10 mouse cellular contexts compared by ENCODE assay signal in the genomic region with DNA sequence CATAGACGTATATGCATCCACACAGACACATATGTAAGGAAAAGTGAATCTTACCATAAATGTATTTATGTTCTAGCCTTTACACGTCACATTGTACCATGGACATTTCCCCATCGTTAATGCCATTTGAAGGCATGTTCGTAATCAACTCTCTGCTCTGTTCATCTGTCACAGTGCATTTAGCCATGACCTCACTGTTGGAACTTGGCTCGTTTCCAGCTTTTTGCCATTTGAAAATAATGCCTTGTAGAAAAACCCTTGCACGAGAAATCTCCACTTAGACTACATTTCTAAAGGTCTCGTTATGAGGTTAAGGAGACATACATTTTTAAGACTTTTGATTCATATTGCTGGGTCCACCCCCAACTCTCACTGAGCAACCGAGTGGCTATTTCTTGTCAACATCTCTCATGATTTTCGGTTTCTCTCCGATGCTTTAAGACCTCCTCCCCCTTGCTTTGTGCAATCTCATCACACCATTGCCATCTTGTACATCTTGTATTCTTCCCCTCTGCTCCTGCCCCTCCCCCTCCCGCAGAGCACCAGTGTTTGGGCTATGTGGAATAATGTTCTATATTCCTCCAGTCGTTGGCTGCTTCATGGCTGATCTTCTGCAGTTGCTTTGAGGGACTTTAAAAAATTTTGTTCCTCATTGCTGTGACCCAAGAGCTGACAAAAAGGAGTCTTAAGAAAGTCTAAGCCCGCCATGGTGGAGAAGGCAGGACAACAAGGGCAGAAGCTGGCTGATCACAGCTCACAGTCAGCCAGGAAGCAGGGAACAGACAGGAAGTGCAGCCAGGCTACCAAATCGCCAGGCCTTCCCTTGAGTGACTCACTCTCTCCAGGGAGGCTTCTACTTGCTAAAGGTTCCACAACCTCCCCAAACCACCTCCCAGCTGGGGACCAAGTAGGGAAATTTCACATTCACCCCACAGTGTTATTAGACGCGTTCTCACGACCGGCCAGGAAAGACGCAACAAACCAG. TPM values are rescaled to one million over a fixed set of nuclear protein-coding genes. Genes with fewer than 3 reads are reported as not detected.
DNase-seq lines count a peak whose midpoint lies in the region; ATAC-seq lines count a peak whose summit lies in the region.
"Had no signal": no experiment of that assay in that cellular context is flagged by ENCODE, and none has a peak within 500 bp of the region (broad histone marks: within the 10 kb centered on the region; RNA-seq: fewer than 3 reads in every experiment).

No protein-coding gene starts in this region.

- no peaks in the 10 kb centered on the region for H3K27me3 ChIP-seq in forebrain, embryonic 16.5 days (replicated peaks; ENCODE audit: control insufficient read depth, insufficient read depth, low read length)
- H3K27me3 ChIP-seq: forebrain, embryonic 15.5 days; liver, embryonic 13.5 days had no signal

- no peak overlapping the region for H3K27ac ChIP-seq in forebrain, embryonic 16.5 days (ENCODE audit: low read length)
- H3K27ac ChIP-seq: forebrain, embryonic 15.5 days; liver, embryonic 13.5 days had no signal

- peaks cover 3% of the 10 kb centered on the region for H3K4me1 ChIP-seq in forebrain, embryonic 16.5 days (replicated peaks; ENCODE audit: control insufficient read depth, insufficient read depth, low read length)
- H3K4me1 ChIP-seq: liver, embryonic 13.5 days had no signal

- peak; percentile 12 for DNase-seq in cerebellum, adult 11 months
- no peak for DNase-seq in cerebellum, adult 11-12 months
- peak; percentile 19 to 26 for DNase-seq in kidney, postnatal 4 days
- DNase-seq in kidney, postnatal 36 days: no peak
- peak; percentile 19 for DNase-seq in cerebellum, adult 8-10 months
- peak; percentile 26 for DNase-seq in lung, postnatal 36 days
- DNase-seq: liver, embryonic 13.5 days had no signal

- no peak for ATAC-seq in forebrain, embryonic 16.5 days
- no peak for ATAC-seq in activated CD4-positive, CD25-positive, alpha-beta regulatory T cell, adult 4 months
- ATAC-seq: forebrain, embryonic 15.5 days had no signal

- H3K9ac ChIP-seq in forebrain, embryonic 16.5 days (replicated peaks; ENCODE audit: low read depth, low read length): no peak overlapping the region
- H3K9ac ChIP-seq: forebrain, embryonic 15.5 days; liver, embryonic 13.5 days had no signal

- no peak overlapping the region for H3K4me3 ChIP-seq in forebrain, embryonic 16.5 days (replicated peaks; ENCODE audit: low read length)
- H3K4me3 ChIP-seq: forebrain, embryonic 15.5 days; liver, embryonic 13.5 days had no signal

- no peaks in the 10 kb centered on the region for H3K9me3 ChIP-seq in forebrain, embryonic 16.5 days (ENCODE audit: control insufficient read depth, low read length)
- H3K9me3 ChIP-seq: forebrain, embryonic 15.5 days; liver, embryonic 13.5 days had no signal

- H3K36me3 ChIP-seq in forebrain, embryonic 16.5 days (ENCODE audit: control insufficient read depth, insufficient read depth): no peaks in the 10 kb centered on the region
- H3K36me3 ChIP-seq: forebrain, embryonic 15.5 days; liver, embryonic 13.5 days had no signal

- no peak overlapping the region for H3K4me2 ChIP-seq in forebrain, embryonic 16.5 days (ENCODE audit: low read length)
- H3K4me2 ChIP-seq: forebrain, embryonic 15.5 days; liver, embryonic 13.5 days had no signal

- WGBS in forebrain, embryonic 16.5 days: 65% methylated on average over 19 of the region's 19 CpGs

RNA-seq across cellular contexts. Expression of a gene that starts 40.4 kb away (rescaled TPM):
- polyA plus RNA-seq in forebrain, embryonic 16.5 days (2015; fragmentation: Nextera tagmentation; extraction: Ambion mirVana): 25.2 and 27.2 TPM in 2 replicates
- 1 to 10 TPM in 1 of 2 experiments, under 1 TPM in 1; 0.87 to 1.4 TPM for polyA plus RNA-seq in activated CD4-positive, CD25-positive, alpha-beta regulatory T cell, adult 4 months (2017; shearing (Covaris generic))

Comparison
In these comparisons a context has a peak if more than half of its experiments do, and no peak if none do; other contexts are left out.
1. DNase-seq: peak in cerebellum, adult 11 months (single experiment), kidney, postnatal 4 days (2 of 2), cerebellum, adult 8-10 months (single experiment) and lung, postnatal 36 days (single experiment); none in cerebellum, adult 11-12 months (single experiment) and kidney, postnatal 36 days (0 of 2).
2. RNA of a gene that starts 40.4 kb away (polyA plus RNA-seq): 25.2 to 27.2 TPM in forebrain, embryonic 16.5 days; 0.87 to 1.4 TPM in activated CD4-positive, CD25-positive, alpha-beta regulatory T cell, adult 4 months; every median in the first group is over 10 times any median in the second.